Mouse (Mus musculus): ENCODE measurements around the gene Gstm3. TPM values are rescaled to one million over a fixed set of nuclear protein-coding genes. Genes with fewer than 3 reads are reported as not detected.
A peak's percentile ranks its signal among the peaks of the same experiment; 100 is the strongest.
"Not testable (repeated sequence)": the region's sequence is repeated elsewhere in the genome, so short reads cannot be mapped to it uniquely, and the experiment has no call there.

Gene Gstm3
- polyA plus RNA-seq, 1 experiment from 2014 or later = 0.17 TPM

- H3K4me3 ChIP-seq (replicated peaks; ENCODE audit: low read depth, low read length) = no peak overlapping the region
- no peak overlapping the region for H3K4me2 ChIP-seq (ENCODE audit: low read length)
- WGBS = 43% methylated on average over 1 of the region's 1 CpGs
- no peaks in the 10 kb centered on the region for H3K9me3 ChIP-seq (replicated peaks; ENCODE audit: low read length)
- no peaks in the 10 kb centered on the region for H3K36me3 ChIP-seq (ENCODE audit: insufficient read depth, low read length)
- H3K4me1 ChIP-seq (replicated peaks; ENCODE audit: insufficient read depth, low read length) = no peaks in the 10 kb centered on the region
- H3K9ac ChIP-seq (ENCODE audit: low read depth, low read length) = no peak overlapping the region
- no peaks in the 10 kb centered on the region for H3K27me3 ChIP-seq (ENCODE audit: insufficient read depth, low read length)
- no peak for ATAC-seq (replicated peaks; ENCODE audit: low FRiP score, low read depth)
- TF ChIP-seq CTCF (IDR thresholded peaks at IDR 0.05; ENCODE audit: low read depth) = no peak
- no peak overlapping the region for H3K27ac ChIP-seq
- no peak for DNase-seq (ENCODE audit: low spot score)
These were observed 3.5 kb downstream of the Gstm3 start for GRCm38 (mm10) chr3:107965592-107965991.

- DNase-seq (ENCODE audit: low spot score) (no peak), ATAC-seq (replicated peaks; ENCODE audit: low FRiP score, low read depth) (no peak)
- 70% methylated on average over 5 of the region's 5 CpGs for WGBS
- Histone ChIP-seq H3K9ac (ENCODE audit: low read depth, low read length) (no peak overlapping the region), H3K4me2 (ENCODE audit: low read length) (no peak overlapping the region), H3K27ac (no peak overlapping the region; the same call in 1 of the 2 replicates), H3K4me1 (replicated peaks; ENCODE audit: insufficient read depth, low read length) (no peaks in the 10 kb centered on the region), H3K27me3 (ENCODE audit: insufficient read depth, low read length) (no peaks in the 10 kb centered on the region), H3K4me3 (replicated peaks; ENCODE audit: low read depth, low read length) (no peak overlapping the region), H3K36me3 (ENCODE audit: insufficient read depth, low read length) (no peaks in the 10 kb centered on the region), H3K9me3 (replicated peaks; ENCODE audit: low read length) (no peaks in the 10 kb centered on the region)
- no peak for TF ChIP-seq CTCF (IDR thresholded peaks at IDR 0.05; ENCODE audit: low read depth)
These were observed 4.3 kb downstream of the Gstm3 start for GRCm38 (mm10) chr3:107964656-107965308.

- Histone ChIP-seq H3K36me3 (ENCODE audit: insufficient read depth, low read length) (no peaks in the 10 kb centered on the region), H3K9me3 (replicated peaks; ENCODE audit: low read length) (no peaks in the 10 kb centered on the region), H3K27ac (no peak overlapping the region), H3K9ac (ENCODE audit: low read depth, low read length) (no peak overlapping the region), H3K4me2 (ENCODE audit: low read length) (no peak overlapping the region), H3K4me1 (replicated peaks; ENCODE audit: insufficient read depth, low read length) (no peaks in the 10 kb centered on the region), H3K27me3 (ENCODE audit: insufficient read depth, low read length) (no peaks in the 10 kb centered on the region), H3K4me3 (replicated peaks; ENCODE audit: low read depth, low read length) (no peak overlapping the region)
- no peak for TF ChIP-seq CTCF (IDR thresholded peaks at IDR 0.05; ENCODE audit: low read depth)
- 89% methylated on average over 4 of the region's 4 CpGs for WGBS
- no peak for DNase-seq (ENCODE audit: low spot score)
- ATAC-seq (replicated peaks; ENCODE audit: low FRiP score, low read depth) = no peak
These were observed 5.1 kb downstream of the Gstm3 start for GRCm38 (mm10) chr3:107964026-107964425.

- WGBS = 89% methylated on average over 9 of the region's 9 CpGs
- H3K4me3 ChIP-seq (replicated peaks; ENCODE audit: low read depth, low read length); H3K27ac ChIP-seq; DNase-seq (ENCODE audit: low spot score); H3K4me2 ChIP-seq (ENCODE audit: low read length); H3K4me1 ChIP-seq (replicated peaks; ENCODE audit: insufficient read depth, low read length); H3K9ac ChIP-seq (ENCODE audit: low read depth, low read length); H3K36me3 ChIP-seq (ENCODE audit: insufficient read depth, low read length); ATAC-seq (replicated peaks; ENCODE audit: low FRiP score, low read depth); H3K9me3 ChIP-seq (replicated peaks; ENCODE audit: low read length); H3K27me3 ChIP-seq (ENCODE audit: insufficient read depth, low read length): not testable (repeated sequence)
These were observed 13.8 kb downstream of the Gstm3 start for GRCm38 (mm10) chr3:107955260-107955659.

- Histone ChIP-seq H3K36me3 (ENCODE audit: insufficient read depth, low read length) (no peaks in the 10 kb centered on the region), H3K4me1 (replicated peaks; ENCODE audit: insufficient read depth, low read length) (no peaks in the 10 kb centered on the region), H3K4me3 (replicated peaks; ENCODE audit: low read depth, low read length) (no peak overlapping the region), H3K9me3 (replicated peaks; ENCODE audit: low read length) (no peaks in the 10 kb centered on the region), H3K4me2 (ENCODE audit: low read length) (no peak overlapping the region), H3K9ac (ENCODE audit: low read depth, low read length) (no peak overlapping the region), H3K27me3 (ENCODE audit: insufficient read depth, low read length) (no peaks in the 10 kb centered on the region), H3K27ac (no peak overlapping the region)
- WGBS = 72% methylated on average over 5 of the region's 5 CpGs
- no peak for TF ChIP-seq CTCF (IDR thresholded peaks at IDR 0.05; ENCODE audit: low read depth)
- DNase-seq (ENCODE audit: low spot score) (peak; percentile 19), ATAC-seq (replicated peaks; ENCODE audit: low FRiP score, low read depth) (0 out of 2 replicates have a peak, but pooled peaks have one; percentile 21)
These were observed 15.2 kb downstream of the Gstm3 start for GRCm38 (mm10) chr3:107953906-107954305.

GRCm38 (mm10) chr3:107953328-107953755 is 15.7 kb downstream of the Gstm3 start:
- Histone ChIP-seq H3K4me3 (replicated peaks; ENCODE audit: low read depth, low read length) (no peak overlapping the region), H3K4me1 (replicated peaks; ENCODE audit: insufficient read depth, low read length) (no peaks in the 10 kb centered on the region), H3K36me3 (ENCODE audit: insufficient read depth, low read length) (no peaks in the 10 kb centered on the region), H3K9ac (ENCODE audit: low read depth, low read length) (no peak overlapping the region), H3K27ac (no peak overlapping the region), H3K4me2 (ENCODE audit: low read length) (no peak overlapping the region), H3K9me3 (replicated peaks; ENCODE audit: low read length) (no peaks in the 10 kb centered on the region), H3K27me3 (ENCODE audit: insufficient read depth, low read length) (no peaks in the 10 kb centered on the region)
- 31% methylated on average over 6 of the region's 6 CpGs for WGBS
- DNase-seq (ENCODE audit: low spot score) = peak; percentile 75
- peak; percentile 66 for ATAC-seq (replicated peaks; ENCODE audit: low FRiP score, low read depth)
- peak; percentile 81 for TF ChIP-seq CTCF (IDR thresholded peaks at IDR 0.05; ENCODE audit: low read depth)

GRCm38 (mm10) chr3:107950531-107950930 is 18.6 kb downstream of the Gstm3 start:
- Histone ChIP-seq H3K9me3 (replicated peaks; ENCODE audit: low read length) (no peaks in the 10 kb centered on the region), H3K36me3 (ENCODE audit: insufficient read depth, low read length) (no peaks in the 10 kb centered on the region), H3K4me3 (replicated peaks; ENCODE audit: low read depth, low read length) (no peak overlapping the region), H3K27ac (no peak overlapping the region), H3K4me1 (replicated peaks; ENCODE audit: insufficient read depth, low read length) (no peaks in the 10 kb centered on the region), H3K27me3 (ENCODE audit: insufficient read depth, low read length) (no peaks in the 10 kb centered on the region), H3K9ac (ENCODE audit: low read depth, low read length) (no peak overlapping the region), H3K4me2 (ENCODE audit: low read length) (no peak overlapping the region)
- ATAC-seq (replicated peaks; ENCODE audit: low FRiP score, low read depth) (no peak), DNase-seq (ENCODE audit: low spot score) (no peak)
- TF ChIP-seq CTCF (IDR thresholded peaks at IDR 0.05; ENCODE audit: low read depth) = no peak
- 84% methylated on average over 11 of the region's 11 CpGs for WGBS

- DNase-seq (ENCODE audit: low spot score); H3K27ac ChIP-seq; ATAC-seq (replicated peaks; ENCODE audit: low FRiP score, low read depth); H3K27me3 ChIP-seq (ENCODE audit: insufficient read depth, low read length); H3K4me2 ChIP-seq (ENCODE audit: low read length); H3K4me1 ChIP-seq (replicated peaks; ENCODE audit: insufficient read depth, low read length); H3K9ac ChIP-seq (ENCODE audit: low read depth, low read length); H3K4me3 ChIP-seq (replicated peaks; ENCODE audit: low read depth, low read length); H3K9me3 ChIP-seq (replicated peaks; ENCODE audit: low read length); H3K36me3 ChIP-seq (ENCODE audit: insufficient read depth, low read length): not testable (repeated sequence)
- 88% methylated on average over 1 of the region's 1 CpGs for WGBS
These were observed 19.6 kb downstream of the Gstm3 start for GRCm38 (mm10) chr3:107949461-107949860.

All from kidney, postnatal 0 days (tissue).